Mouse (Mus musculus) lung, embryonic 14.5 days (tissue): Measurements from ENCODE around the gene Tnfrsf1a. TPM values are rescaled to one million over a fixed set of nuclear protein-coding genes. Genes with fewer than 3 reads are reported as not detected.

Experiments
- ATAC-seq: fragments of 200-750 bp; cut with Nextera tagmentation; 2 replicates; pipeline ENCODE4 v1.8.0; 2017; ENCODE audit warnings: mild to moderate bottlenecking, moderate TSS enrichment, moderate library complexity; ENCODE audit not compliant: insufficient read depth
- DNase-seq: peaks from one replicate; pipeline ENCODE4 v3.0.0-alpha.2; 2015
- H3K27ac ChIP-seq: fragments of 300-500 bp; sonication (generic); 2 replicates; pipeline ENCODE4 v1.5.1; 2014; ENCODE audit warnings: low read depth, mild to moderate bottlenecking, moderate library complexity
- H3K27me3 ChIP-seq: fragments of 300-500 bp; sonication (generic); 2 replicates; pipeline ENCODE4 v1.6.1; 2014; ENCODE audit warnings: low read length, control low read depth; ENCODE audit not compliant: insufficient read depth
- H3K36me3 ChIP-seq: fragments of 300-500 bp; sonication (generic); 2 replicates; pipeline ENCODE4 v1.6.1; 2014; ENCODE audit warnings: control low read depth; ENCODE audit not compliant: insufficient read depth
- H3K4me1 ChIP-seq: fragments of 300-500 bp; sonication (generic); 2 replicates; pipeline ENCODE4 v1.6.1; 2014; ENCODE audit warnings: antibody characterized with exemption, control low read depth; ENCODE audit not compliant: insufficient read depth
- H3K4me2 ChIP-seq: fragments of 300-500 bp; sonication (generic); 2 replicates; pipeline ENCODE4 v1.6.1; 2014; ENCODE audit warnings: mild to moderate bottlenecking
- H3K4me3 ChIP-seq: fragments of 300-500 bp; sonication (generic); 2 replicates; pipeline ENCODE4 v1.5.1; 2014; ENCODE audit warnings: low read depth, low read length
- H3K9ac ChIP-seq: fragments of 300-500 bp; sonication (generic); 2 replicates; pipeline ENCODE4 v1.6.1; 2014
- H3K9me3 ChIP-seq: fragments of 300-500 bp; sonication (generic); 2 replicates; pipeline ENCODE4 v1.6.1; 2016; ENCODE audit warnings: low read depth, low read length, control low read depth
- CTCF ChIP-seq: IDR thresholded peaks from 2 replicates; pipeline ENCODE4 v1.5.1; 2016; ENCODE audit warnings: antibody characterized with exemption, low read depth
- WGBS: fragments of 180-500 bp; shearing (Covaris S2); extraction: QIAGEN DNeasy Blood & Tissue Kit; methylation state at CpG from one replicate; pipeline ENCODE4 v1.1.7; 2014; 5-methylcytosine and 5-hydroxymethylcytosine counted together
- polyA plus RNA-seq: library from polyadenylated mRNA; unstranded; fragments of >200 nt; fragmentation: Nextera tagmentation; extraction: Ambion mirVana; gene quantifications from 2 replicates; pipeline ENCODE4 v1.2.1, GENCODE M21; 2014

Tnfrsf1a gene
- polyA plus RNA-seq, 1 experiment from 2014 or later: 82.5 TPM

DNA sequence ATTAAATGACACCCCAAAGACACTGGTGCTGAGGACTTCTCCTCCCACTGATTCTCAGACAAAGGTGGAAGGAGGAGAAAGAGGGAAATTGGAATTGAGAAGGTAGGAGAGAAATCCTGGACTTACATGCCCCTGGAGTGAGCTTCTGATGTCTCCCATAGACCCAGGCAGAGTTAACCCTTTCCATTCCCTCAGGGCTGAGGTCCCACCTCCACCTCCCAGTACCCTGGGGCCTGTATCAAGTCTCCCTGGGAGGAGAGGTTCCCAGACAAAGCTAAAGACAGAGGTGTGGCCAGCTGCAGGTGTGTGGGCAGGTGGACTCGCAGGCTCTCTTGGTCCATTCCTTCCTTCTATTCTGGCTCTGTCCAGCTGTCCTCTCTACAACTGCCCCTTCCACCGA is 32.9 kb downstream of the Tnfrsf1a start:
- TF ChIP-seq CTCF: no peak
- 68% methylated on average over 2 of the region's 2 CpGs for WGBS
- ATAC-seq: no peak
- Histone ChIP-seq H3K4me3 (no peak overlapping the region), H3K27me3 (peaks cover 26% of the 10 kb centered on the region), H3K9me3 (no peaks in the 10 kb centered on the region), H3K4me2 (no peak overlapping the region), H3K27ac (no peak overlapping the region), H3K36me3 (no peaks in the 10 kb centered on the region), H3K4me1 (peaks cover 9% of the 10 kb centered on the region; the same call in 1 of the 2 replicates), H3K9ac (no peak overlapping the region)
- DNase-seq: no peak

DNA sequence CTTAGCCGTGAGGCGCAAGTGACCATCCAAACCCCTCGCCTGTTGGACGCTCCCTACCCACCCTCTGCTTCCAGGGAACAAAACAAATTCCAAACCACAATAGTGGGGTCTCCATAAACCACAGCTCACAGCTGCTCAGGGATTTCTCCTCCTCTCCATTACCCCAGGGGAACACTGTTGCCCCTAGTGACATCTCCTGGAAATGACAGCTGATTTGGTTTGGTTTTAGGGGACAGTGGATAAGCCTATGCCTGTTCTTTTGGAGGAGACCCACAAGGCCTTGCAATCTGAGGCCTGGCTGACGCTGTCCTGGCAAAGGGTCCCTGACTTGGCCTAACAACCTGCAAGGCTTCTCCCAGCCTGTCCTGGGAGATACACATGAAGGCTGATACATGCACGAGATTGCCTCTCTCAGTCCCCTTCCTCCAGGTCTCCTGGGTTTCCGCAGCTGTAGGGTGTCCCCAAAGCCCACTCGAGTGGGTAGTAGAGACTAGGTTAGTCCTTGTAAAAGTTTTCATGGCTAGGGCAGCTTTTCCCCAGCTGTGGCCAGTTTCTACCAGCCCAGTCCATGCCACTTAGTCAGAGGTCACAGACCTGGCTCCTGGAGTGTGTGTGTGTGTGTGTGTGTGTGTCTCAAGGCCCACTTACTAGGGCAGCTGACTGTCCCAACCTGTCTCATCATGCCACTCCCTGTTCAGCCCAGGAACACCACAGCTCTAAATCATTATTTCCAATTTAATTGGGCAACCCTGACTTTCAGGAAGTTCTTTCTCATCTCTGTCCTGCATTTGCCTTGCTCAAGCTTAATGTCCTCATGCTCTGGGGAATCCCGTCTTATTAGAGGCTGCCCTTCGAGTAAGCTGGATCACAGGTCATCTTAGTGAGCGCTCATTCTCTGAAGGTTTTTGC is 36.2 kb downstream of the Tnfrsf1a start:
- peak; percentile 56 for DNase-seq

DNA sequence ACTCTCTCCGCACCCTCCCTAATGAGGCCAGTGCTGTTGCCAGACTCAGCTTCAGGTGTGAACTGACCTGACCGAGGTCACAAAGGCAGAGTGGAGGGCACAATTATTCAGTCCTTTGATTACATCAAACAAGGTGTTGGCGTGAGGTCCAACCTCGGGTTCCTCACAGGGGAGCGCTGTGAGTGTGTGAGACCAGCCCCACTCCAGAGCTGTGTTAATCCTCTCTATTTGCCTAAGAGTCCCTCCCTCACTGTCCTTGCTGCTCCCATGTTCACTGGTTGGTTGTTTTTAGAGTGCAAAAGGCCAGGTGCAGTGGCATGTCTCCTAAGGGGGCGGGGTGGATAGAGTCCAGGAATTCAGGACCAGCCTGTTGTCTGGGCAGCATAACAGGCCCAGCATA is 36.9 kb downstream of the Tnfrsf1a start:
- TF ChIP-seq CTCF: no peak
- Histone ChIP-seq H3K9me3 (no peaks in the 10 kb centered on the region), H3K27ac (no peak overlapping the region), H3K4me3 (no peak overlapping the region), H3K36me3 (no peaks in the 10 kb centered on the region), H3K4me1 (no peaks in the 10 kb centered on the region), H3K4me2 (no peak overlapping the region), H3K9ac (no peak overlapping the region), H3K27me3 (peaks cover 2% of the 10 kb centered on the region)
- ATAC-seq (no peak), DNase-seq (no peak)
- 46% methylated on average over 6 of the region's 6 CpGs for WGBS

More for the DNA sequence above, 36.2 kb downstream of the Tnfrsf1a start:
- 63% methylated on average over 11 of the region's 11 CpGs for WGBS
- Histone ChIP-seq H3K4me1 (no peaks in the 10 kb centered on the region), H3K36me3 (no peaks in the 10 kb centered on the region), H3K4me2 (no peak overlapping the region), H3K9me3 (no peaks in the 10 kb centered on the region), H3K9ac (no peak overlapping the region), H3K4me3 (no peak overlapping the region), H3K27ac (no peak overlapping the region), H3K27me3 (peaks cover 10% of the 10 kb centered on the region)
- TF ChIP-seq CTCF: peak; percentile 66
- no peak for ATAC-seq

DNA sequence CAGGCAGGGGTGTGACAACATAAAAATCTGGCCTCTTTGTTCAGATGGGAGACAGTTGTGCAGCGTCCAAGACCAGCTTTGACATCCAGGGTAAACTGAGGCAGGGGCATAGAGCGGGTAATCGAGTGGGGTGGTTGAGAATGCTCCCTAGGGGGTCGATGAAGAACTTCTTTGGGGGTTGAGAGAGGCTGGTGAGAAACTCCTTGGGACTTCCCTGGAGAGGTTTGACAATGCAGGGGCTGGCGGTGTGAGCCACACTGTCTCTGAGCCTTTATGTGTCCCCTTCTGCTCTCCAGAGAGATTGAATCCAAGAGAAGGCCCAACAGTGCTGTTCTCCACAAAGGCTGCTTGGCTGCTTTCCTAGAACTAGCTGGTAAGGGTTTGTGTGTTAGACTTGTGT is 40.7 kb downstream of the Tnfrsf1a start:
- ATAC-seq: no peak
- Histone ChIP-seq H3K9ac (no peak overlapping the region), H3K27me3 (no peaks in the 10 kb centered on the region), H3K36me3 (no peaks in the 10 kb centered on the region), H3K9me3 (no peaks in the 10 kb centered on the region), H3K4me1 (no peaks in the 10 kb centered on the region), H3K27ac (no peak overlapping the region), H3K4me2 (no peak overlapping the region), H3K4me3 (no peak overlapping the region)
- TF ChIP-seq CTCF: no peak
- WGBS: 84% methylated on average over 5 of the region's 5 CpGs
- no peak for DNase-seq

DNA sequence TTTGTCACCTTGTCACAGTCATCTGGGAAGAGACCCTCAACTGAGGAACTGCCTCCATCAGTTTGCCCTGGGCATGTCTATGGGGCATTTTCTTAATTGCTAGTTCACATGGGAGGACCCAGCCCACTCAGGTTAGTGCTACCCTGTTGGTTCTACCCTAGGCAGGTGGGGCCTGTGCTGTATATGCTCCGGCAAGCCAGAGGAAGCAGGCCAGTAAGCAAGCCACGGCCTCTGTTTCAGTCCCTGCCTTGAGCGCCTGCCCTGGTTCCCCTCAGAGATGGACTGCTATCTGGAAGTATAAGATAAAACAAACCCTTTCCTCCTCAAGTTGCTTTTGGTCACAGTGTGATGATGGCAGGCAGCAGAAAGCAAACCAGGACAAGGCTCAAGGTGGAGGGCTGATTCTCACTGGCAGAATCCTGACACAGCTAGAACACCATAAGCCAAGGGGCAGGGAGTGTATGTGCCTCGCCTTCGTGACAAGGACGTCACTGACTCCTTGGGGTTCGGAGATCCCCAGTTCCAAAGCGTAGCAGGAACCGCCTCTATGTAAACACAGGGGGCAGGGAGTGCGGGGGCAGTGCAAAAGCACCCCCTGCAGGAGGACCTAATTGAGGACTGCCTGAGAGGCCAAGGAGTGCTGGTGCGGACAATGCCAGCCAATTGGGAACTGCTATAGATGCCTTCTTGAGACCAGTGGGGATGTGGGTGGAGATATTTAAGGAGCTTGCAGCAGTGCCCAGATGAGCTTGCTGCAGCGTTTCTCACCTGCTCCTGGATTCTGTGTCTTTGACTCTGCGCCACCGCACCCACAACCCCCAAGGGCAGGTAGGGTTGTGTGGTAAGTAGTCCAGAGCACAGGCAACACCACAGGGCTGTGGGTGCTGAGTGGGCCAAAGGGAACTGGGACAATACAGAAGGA is 56.6 kb downstream of the Tnfrsf1a start:
- no peak for DNase-seq
- Histone ChIP-seq H3K4me2 (no peak overlapping the region), H3K36me3 (no peaks in the 10 kb centered on the region), H3K27me3 (no peaks in the 10 kb centered on the region), H3K9ac (no peak overlapping the region), H3K4me3 (no peak overlapping the region), H3K9me3 (no peaks in the 10 kb centered on the region), H3K27ac (no peak overlapping the region), H3K4me1 (no peaks in the 10 kb centered on the region)
- no peak for ATAC-seq
- 41% methylated on average over 14 of the region's 14 CpGs for WGBS
- TF ChIP-seq CTCF: no peak

DNA sequence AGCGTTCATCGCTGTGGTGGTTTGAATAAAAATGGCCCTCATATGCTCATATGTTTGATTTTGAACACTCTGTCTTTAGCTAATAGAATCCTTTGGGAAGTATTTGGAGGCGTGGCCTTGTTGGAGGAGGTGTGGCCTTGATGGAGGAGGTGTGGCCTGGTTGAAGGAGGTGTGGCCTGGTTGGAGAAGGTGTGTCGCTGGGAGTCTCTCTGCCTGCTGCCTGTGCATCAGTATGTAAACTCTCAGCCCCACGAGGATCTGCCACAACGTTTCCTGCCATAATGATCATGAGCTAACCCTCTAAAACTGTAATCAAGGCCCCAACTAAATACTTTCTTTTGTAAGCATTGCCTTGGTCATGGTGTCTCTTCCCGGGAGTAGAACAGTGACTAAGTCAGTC is 58.1 kb downstream of the Tnfrsf1a start:
- 76% methylated on average over 7 of the region's 7 CpGs for WGBS

DNA sequence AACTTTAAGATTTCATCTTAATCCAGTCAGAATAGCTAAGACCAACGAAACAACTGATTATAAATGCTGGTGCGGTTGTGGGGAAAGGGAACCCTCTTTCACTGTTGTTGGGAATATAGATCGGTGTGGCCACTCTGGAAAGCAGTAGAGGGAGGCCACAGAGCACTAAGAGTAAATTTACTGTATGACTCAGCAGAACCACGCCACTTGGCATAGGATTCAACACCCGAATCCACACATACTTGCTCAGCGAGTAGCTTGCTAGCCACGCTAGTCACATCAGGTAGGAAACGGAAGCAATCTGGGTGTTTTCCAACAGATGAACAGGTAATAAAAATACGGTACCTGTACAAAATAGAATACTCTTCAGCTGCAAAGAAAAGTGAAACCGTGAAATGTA is 58.5 kb downstream of the Tnfrsf1a start:
- ATAC-seq: no peak
- Histone ChIP-seq H3K27ac (no peak overlapping the region), H3K9me3 (no peaks in the 10 kb centered on the region), H3K27me3 (no peaks in the 10 kb centered on the region), H3K4me2 (no peak overlapping the region), H3K4me3 (no peak overlapping the region), H3K36me3 (no peaks in the 10 kb centered on the region), H3K4me1 (no peaks in the 10 kb centered on the region), H3K9ac (no peak overlapping the region)
- 89% methylated on average over 10 of the region's 10 CpGs for WGBS
- no peak for DNase-seq
- TF ChIP-seq CTCF: no peak

More for the DNA sequence above, 58.1 kb downstream of the Tnfrsf1a start:
- Histone ChIP-seq H3K36me3 (no peaks in the 10 kb centered on the region), H3K9me3 (no peaks in the 10 kb centered on the region), H3K4me1 (no peaks in the 10 kb centered on the region), H3K27ac (no peak overlapping the region), H3K4me2 (no peak overlapping the region), H3K4me3 (no peak overlapping the region), H3K9ac (no peak overlapping the region), H3K27me3 (no peaks in the 10 kb centered on the region)
- DNase-seq (no peak), ATAC-seq (no peak)
- no peak for TF ChIP-seq CTCF
